Mouse (Mus musculus) liver, adult 2 months (tissue): ENCODE measurements around the gene Ndufb6.

Source experiments
- CTCF ChIP-seq: fragments of 200-500 bp; IDR thresholded peaks from 2 replicates; pipeline ENCODE4 v1.5.1; 2011; ENCODE audit warnings: low read depth, low read length, control low read depth
- POLR2A ChIP-seq: fragments of 200-500 bp; IDR thresholded peaks from 2 replicates; pipeline ENCODE4 v1.6.1; 2011; ENCODE audit warnings: low read length, control low read depth; ENCODE audit not compliant: insufficient read depth; ENCODE audit errors: extremely low read depth

- TF ChIP-seq CTCF = no peak
- TF ChIP-seq POLR2A = no peak
Observed at GRCm38 (mm10) chr4:40312213-40312612, 33.0 kb upstream of the Ndufb6 start.
